Mouse (Mus musculus) liver, adult (tissue): ENCODE data around the gene Gm8281.
"Not testable (repeated sequence)": the region's sequence is repeated elsewhere in the genome, so short reads cannot be mapped to it uniquely, and the experiment has no call there.

Source experiments
- GATA4 ChIP-seq: IDR thresholded peaks from 2 replicates; pipeline ENCODE4 v1.6.1; 2014; ENCODE audit warnings: mild to moderate bottlenecking, low read length; ENCODE audit not compliant: insufficient replicate concordance

The Gm8281 gene

GRCm38 (mm10) chr14:5070611-5071490 lies at the start of gene Gm8281:
Gene Gm8281, plus strand, starts transcription at chr14:5071040.
- not testable (repeated sequence) for TF ChIP-seq GATA4

- TF ChIP-seq GATA4: not testable (repeated sequence)
Measured at GRCm38 (mm10) chr14:5050329-5050728, 20.5 kb upstream of the Gm8281 start, which contains the start of gene 4930555G01Rik. Gene 4930555G01Rik, plus strand, starts transcription at chr14:5050629.

GRCm38 (mm10) chr14:5131219-5131618 lies 60.4 kb downstream of the Gm8281 start, which contains the start of gene Gm8279:
Gene Gm8279, plus strand, starts transcription at chr14:5131519.
- not testable (repeated sequence) for TF ChIP-seq GATA4
